Mouse (Mus musculus): ENCODE data around the gene Cat. TPM values are rescaled to one million over a fixed set of nuclear protein-coding genes. Genes with fewer than 3 reads are reported as not detected.
A peak's percentile ranks its signal among the peaks of the same experiment; 100 is the strongest.

Gene Cat
- total and polyA plus RNA-seq, 3 experiments, result 122 to 262 (median 236) TPM

DNA sequence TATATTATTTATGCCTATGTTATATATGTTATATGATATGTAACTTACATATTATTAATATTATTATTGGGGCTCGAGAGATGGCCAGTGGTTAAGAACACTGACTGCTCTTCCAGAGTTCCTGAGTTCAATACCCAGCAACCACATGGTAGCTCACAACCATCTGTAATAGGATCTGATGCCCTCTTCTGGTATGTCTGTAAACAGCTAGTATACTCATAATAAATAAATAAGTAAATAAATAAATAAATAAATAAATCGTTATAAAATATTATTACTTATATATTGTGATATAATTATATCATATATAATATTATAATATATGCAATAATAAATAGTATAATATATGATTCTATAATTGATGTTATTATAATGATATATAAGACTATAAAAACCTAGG, 8.8 kb downstream of the Cat start:
- no peak for DNase-seq
- peaks cover 7% of the 10 kb centered on the region; the same call in 1 of the 2 replicates for H3K36me3 ChIP-seq (ENCODE audit: control insufficient read depth, insufficient read depth, low read length)
- H3K4me3 ChIP-seq, result no peak overlapping the region
- intact Hi-C loops (cut with DNase I), result no loop called here
- H3K4me1 ChIP-seq (ENCODE audit: control insufficient read depth, insufficient read depth, low read length), result peaks cover 3% of the 10 kb centered on the region; the same call in 1 of the 2 replicates
- no peaks in the 10 kb centered on the region for H3K27me3 ChIP-seq (ENCODE audit: control insufficient read depth, insufficient read depth, low read length)
- no peak overlapping the region for H3K27ac ChIP-seq
- WGBS, result 86% methylated on average over 2 of the region's 2 CpGs
- no peak for TF ChIP-seq EP300 (IDR thresholded peaks at IDR 0.05; ENCODE audit: insufficient read depth, low read depth, low read length)
- TF ChIP-seq CTCF (IDR thresholded peaks at IDR 0.05), result peak; percentile 19; the same call in 1 of the 2 replicates
- TF ChIP-seq POLR2A (IDR thresholded peaks at IDR 0.05; ENCODE audit: insufficient read depth, low read depth, low read length), result no peak
- peaks cover 4% of the 10 kb centered on the region for H3K79me2 ChIP-seq (replicated peaks; ENCODE audit: control insufficient read depth, insufficient read depth, low read length)
- H3K9ac ChIP-seq (ENCODE audit: low read depth, low read length), result no peak overlapping the region

DNA sequence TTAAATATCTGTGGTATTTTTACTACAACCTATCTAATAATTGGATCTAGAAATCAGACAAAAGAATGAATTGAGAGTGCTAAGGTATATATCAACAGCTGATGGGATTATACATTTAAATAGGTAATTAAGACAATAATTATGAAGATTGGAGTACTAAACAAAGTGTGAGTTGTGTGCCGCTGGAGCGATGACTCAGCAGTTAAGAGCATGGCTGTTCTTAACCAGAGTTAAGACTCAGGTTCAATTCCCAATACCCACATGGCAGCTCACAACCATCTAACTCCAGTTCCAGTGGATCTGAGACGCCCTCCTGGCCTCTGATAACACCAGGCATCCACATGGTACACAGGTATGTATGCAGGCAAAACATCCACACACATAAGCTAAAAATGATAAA, 11.6 kb downstream of the Cat start:
- Histone ChIP-seq H3K4me1 (ENCODE audit: control insufficient read depth, insufficient read depth, low read length) (no peaks in the 10 kb centered on the region), H3K27me3 (ENCODE audit: control insufficient read depth, insufficient read depth, low read length) (no peaks in the 10 kb centered on the region), H3K4me3 (no peak overlapping the region), H3K79me2 (replicated peaks; ENCODE audit: control insufficient read depth, insufficient read depth, low read length) (peaks cover 2% of the 10 kb centered on the region), H3K9ac (ENCODE audit: low read depth, low read length) (no peak overlapping the region), H3K36me3 (ENCODE audit: control insufficient read depth, insufficient read depth, low read length) (peaks cover 3% of the 10 kb centered on the region), H3K27ac (no peak overlapping the region)
- 95% methylated on average over 3 of the region's 3 CpGs for WGBS
- DNase-seq, result no peak
- intact Hi-C loops (cut with DNase I), result no loop called here
- TF ChIP-seq CTCF (IDR thresholded peaks at IDR 0.05) (no peak), EP300 (IDR thresholded peaks at IDR 0.05; ENCODE audit: insufficient read depth, low read depth, low read length) (no peak), POLR2A (IDR thresholded peaks at IDR 0.05; ENCODE audit: insufficient read depth, low read depth, low read length) (no peak)

DNA sequence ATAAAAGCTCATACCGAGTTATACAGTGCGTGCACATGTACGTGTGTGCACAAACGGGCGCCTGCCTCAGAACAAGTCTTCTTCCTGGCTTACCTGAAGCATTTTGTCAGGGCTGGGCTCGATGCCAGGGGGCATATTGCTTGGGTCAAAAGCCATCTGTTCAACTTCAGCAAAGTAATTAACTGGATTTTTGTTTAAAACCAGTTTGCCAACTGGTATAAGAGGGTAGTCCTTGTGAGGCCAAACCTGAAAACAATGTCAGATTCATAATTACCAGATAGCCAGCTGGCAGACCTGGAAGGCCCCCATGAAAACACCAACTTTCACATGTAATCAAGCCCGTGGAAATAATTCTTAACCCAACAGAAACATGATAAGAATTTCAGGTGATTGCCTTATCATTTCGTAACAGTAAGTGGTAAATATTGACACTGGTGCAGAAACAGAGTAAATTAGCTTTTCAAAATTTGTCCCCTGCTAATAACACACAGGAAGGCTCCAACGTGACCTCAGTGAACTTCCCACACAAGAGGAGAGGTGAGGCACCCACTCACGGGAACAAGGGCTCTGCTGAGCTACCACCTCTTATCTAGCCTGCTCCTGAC, 17.9 kb downstream of the Cat start:
- no peak for DNase-seq
- TF ChIP-seq CTCF (IDR thresholded peaks at IDR 0.05) (no peak), EP300 (IDR thresholded peaks at IDR 0.05; ENCODE audit: insufficient read depth, low read depth, low read length) (no peak), POLR2A (IDR thresholded peaks at IDR 0.05; ENCODE audit: insufficient read depth, low read depth, low read length) (no peak)
- WGBS, result 84% methylated on average over 10 of the region's 10 CpGs
- no peak overlapping the region for H3K4me3 ChIP-seq
- no peak overlapping the region for H3K9ac ChIP-seq (ENCODE audit: low read depth, low read length)
- H3K36me3 ChIP-seq (ENCODE audit: control insufficient read depth, insufficient read depth, low read length), result peaks cover 5% of the 10 kb centered on the region
- H3K27me3 ChIP-seq (ENCODE audit: control insufficient read depth, insufficient read depth, low read length), result no peaks in the 10 kb centered on the region
- no peak overlapping the region for H3K27ac ChIP-seq
- no peaks in the 10 kb centered on the region; the same call in 1 of the 2 replicates for H3K79me2 ChIP-seq (replicated peaks; ENCODE audit: control insufficient read depth, insufficient read depth, low read length)
- intact Hi-C loops (cut with DNase I), result no loop called here
- H3K4me1 ChIP-seq (ENCODE audit: control insufficient read depth, insufficient read depth, low read length), result no peaks in the 10 kb centered on the region

DNA sequence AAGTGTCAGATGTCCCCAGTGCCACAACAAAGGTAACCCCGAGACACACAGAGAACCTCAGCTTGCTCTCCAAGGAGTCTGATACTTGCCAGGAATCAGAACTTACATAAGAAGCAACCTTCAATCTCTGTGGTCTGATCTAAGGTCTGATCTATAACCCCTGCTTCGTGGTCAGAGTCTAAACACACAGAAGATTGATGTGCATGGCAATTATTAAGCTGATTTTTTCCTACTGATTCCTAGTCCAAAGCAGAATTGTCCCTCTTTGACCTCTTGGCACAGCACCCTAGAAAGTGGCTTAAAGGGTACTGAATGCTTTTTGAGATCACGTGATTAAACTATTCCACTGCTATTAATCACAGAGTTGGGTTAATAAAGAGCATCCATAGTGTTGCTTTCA, 18.7 kb downstream of the Cat start:
- TF ChIP-seq POLR2A (IDR thresholded peaks at IDR 0.05; ENCODE audit: insufficient read depth, low read depth, low read length), result no peak
- TF ChIP-seq CTCF (IDR thresholded peaks at IDR 0.05), result no peak
- no peaks in the 10 kb centered on the region; the same call in 1 of the 2 replicates for H3K4me1 ChIP-seq (ENCODE audit: control insufficient read depth, insufficient read depth, low read length)
- no peak overlapping the region for H3K27ac ChIP-seq
- H3K4me3 ChIP-seq, result no peak overlapping the region
- intact Hi-C loops (cut with DNase I), result no loop called here
- no peaks in the 10 kb centered on the region; the same call in 1 of the 2 replicates for H3K79me2 ChIP-seq (replicated peaks; ENCODE audit: control insufficient read depth, insufficient read depth, low read length)
- WGBS, result 92% methylated on average over 3 of the region's 3 CpGs
- H3K36me3 ChIP-seq (ENCODE audit: control insufficient read depth, insufficient read depth, low read length), result peaks cover 5% of the 10 kb centered on the region
- no peaks in the 10 kb centered on the region for H3K27me3 ChIP-seq (ENCODE audit: control insufficient read depth, insufficient read depth, low read length)
- no peak for DNase-seq
- no peak overlapping the region for H3K9ac ChIP-seq (ENCODE audit: low read depth, low read length)

DNA sequence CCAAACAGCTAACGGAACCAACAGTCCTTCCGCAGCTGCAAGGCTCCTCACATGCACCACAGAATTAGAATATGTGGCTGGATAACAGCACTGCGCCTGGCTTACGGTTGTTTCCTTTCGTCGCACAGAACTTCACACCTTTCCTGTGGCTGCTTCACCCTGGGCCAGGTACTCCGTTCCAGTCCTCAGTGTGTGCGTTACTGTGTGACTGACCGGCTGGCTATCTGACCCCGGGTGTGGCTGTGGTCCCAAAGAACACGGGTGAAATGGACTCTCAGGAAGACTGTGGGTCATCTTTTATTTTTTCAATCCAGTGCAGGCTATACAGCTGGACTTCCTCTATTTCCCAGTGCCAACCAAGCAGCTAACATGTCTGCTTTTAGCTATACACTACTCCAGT, 19.5 kb downstream of the Cat start:
- DNase-seq, result no peak
- Histone ChIP-seq H3K4me3 (no peak overlapping the region), H3K27me3 (ENCODE audit: control insufficient read depth, insufficient read depth, low read length) (no peaks in the 10 kb centered on the region), H3K36me3 (ENCODE audit: control insufficient read depth, insufficient read depth, low read length) (peaks cover 5% of the 10 kb centered on the region), H3K27ac (no peak overlapping the region), H3K79me2 (replicated peaks; ENCODE audit: control insufficient read depth, insufficient read depth, low read length) (no peaks in the 10 kb centered on the region; the same call in 1 of the 2 replicates), H3K9ac (ENCODE audit: low read depth, low read length) (no peak overlapping the region), H3K4me1 (ENCODE audit: control insufficient read depth, insufficient read depth, low read length) (no peaks in the 10 kb centered on the region; the same call in 1 of the 2 replicates)
- WGBS, result 86% methylated on average over 11 of the region's 11 CpGs
- intact Hi-C loops (cut with DNase I), result no loop called here
- TF ChIP-seq POLR2A (IDR thresholded peaks at IDR 0.05; ENCODE audit: insufficient read depth, low read depth, low read length) (no peak), CTCF (IDR thresholded peaks at IDR 0.05) (no peak), EP300 (IDR thresholded peaks at IDR 0.05; ENCODE audit: insufficient read depth, low read depth, low read length) (no peak)

DNA sequence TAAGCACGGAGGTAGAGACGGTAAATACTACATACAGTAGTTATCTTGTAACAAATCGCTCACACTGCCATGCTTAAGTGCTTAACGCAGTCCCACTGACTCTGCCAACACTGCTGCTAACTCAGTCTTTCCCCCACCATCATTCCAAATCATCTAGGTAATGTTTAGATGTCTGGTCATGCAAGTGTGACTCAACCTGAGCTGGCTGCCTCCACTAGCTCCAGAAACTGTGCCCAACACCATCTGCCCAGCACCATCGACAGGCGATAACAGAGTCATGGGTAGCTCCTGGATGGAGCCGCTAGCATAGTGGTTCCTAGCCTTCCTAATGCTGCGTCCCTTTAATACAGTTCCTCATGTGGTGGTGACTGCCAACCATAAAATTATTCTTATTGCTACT, 20.4 kb downstream of the Cat start:
- TF ChIP-seq EP300 (IDR thresholded peaks at IDR 0.05; ENCODE audit: insufficient read depth, low read depth, low read length) (no peak), CTCF (IDR thresholded peaks at IDR 0.05) (no peak), POLR2A (IDR thresholded peaks at IDR 0.05; ENCODE audit: insufficient read depth, low read depth, low read length) (no peak)
- no peaks in the 10 kb centered on the region; the same call in 1 of the 2 replicates for H3K79me2 ChIP-seq (replicated peaks; ENCODE audit: control insufficient read depth, insufficient read depth, low read length)
- H3K27me3 ChIP-seq (ENCODE audit: control insufficient read depth, insufficient read depth, low read length), result no peaks in the 10 kb centered on the region
- H3K4me1 ChIP-seq (ENCODE audit: control insufficient read depth, insufficient read depth, low read length), result no peaks in the 10 kb centered on the region; the same call in 1 of the 2 replicates
- WGBS, result 86% methylated on average over 8 of the region's 8 CpGs
- H3K27ac ChIP-seq, result no peak overlapping the region
- H3K36me3 ChIP-seq (ENCODE audit: control insufficient read depth, insufficient read depth, low read length), result peaks cover 2% of the 10 kb centered on the region; the same call in 1 of the 2 replicates
- no peak overlapping the region for H3K9ac ChIP-seq (ENCODE audit: low read depth, low read length)
- H3K4me3 ChIP-seq, result no peak overlapping the region
- intact Hi-C loops (cut with DNase I), result no loop called here
- no peak for DNase-seq

Measured in heart, adult 2 months (tissue).